Mouse (Mus musculus) olfactory bulb, adult 2 months (tissue): ENCODE results near the gene Kif3b.

Experiments used
- CTCF ChIP-seq: fragments of 200-500 bp; IDR thresholded peaks from 2 replicates; pipeline ENCODE4 v1.5.1; 2012; ENCODE audit warnings: low read depth, mild to moderate bottlenecking, low read length, moderate library complexity; ENCODE audit not compliant: insufficient read depth
- POLR2A ChIP-seq: fragments of 200-500 bp; IDR thresholded peaks from 2 replicates; pipeline ENCODE4 v1.6.1; 2012; ENCODE audit warnings: mild to moderate bottlenecking, low read depth, low read length, moderate library complexity; ENCODE audit not compliant: insufficient read depth

DNA sequence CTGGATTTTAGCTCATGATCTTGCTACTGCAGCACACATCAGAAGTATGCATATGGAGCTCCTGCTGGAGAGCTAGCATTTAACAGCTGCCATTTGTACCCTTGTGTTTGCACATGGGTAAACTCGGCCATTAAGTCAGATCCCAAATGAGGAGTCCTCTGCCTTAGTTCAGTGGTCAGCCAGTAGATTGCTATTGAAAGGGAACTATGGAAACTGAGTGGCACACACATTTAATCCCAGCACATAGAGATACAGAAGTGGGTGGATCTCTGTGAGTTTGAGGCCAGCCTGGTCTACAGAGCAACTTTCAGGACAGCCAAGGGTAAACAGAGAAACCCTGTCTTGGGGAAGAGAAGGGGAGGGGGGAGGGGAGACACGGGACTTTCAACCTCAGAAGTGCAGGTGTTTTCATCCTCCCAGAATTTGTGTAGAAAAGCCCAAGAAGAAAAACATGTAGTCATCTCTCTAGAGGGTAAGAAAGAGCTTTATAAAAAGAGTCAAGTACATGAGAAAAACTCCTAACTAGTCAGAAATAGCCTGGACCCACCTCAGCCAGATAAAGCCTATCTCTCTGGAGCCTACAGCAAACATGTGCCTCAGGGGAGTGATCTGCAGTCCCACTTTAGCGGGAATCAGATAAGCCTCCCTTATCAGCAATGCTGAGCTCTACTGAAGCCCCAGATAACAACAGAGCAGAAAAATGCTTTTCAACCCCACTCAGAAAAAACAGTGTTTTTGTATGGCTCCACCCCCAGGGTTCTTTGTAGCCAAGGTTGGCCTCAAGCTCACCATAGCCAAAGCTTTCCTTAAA lies 31.1 kb upstream of the Kif3b start:
- TF ChIP-seq CTCF (no peak), POLR2A (no peak)
